Comparison of ENCODE assay signal across 12 mouse cellular contexts in the genomic region with DNA sequence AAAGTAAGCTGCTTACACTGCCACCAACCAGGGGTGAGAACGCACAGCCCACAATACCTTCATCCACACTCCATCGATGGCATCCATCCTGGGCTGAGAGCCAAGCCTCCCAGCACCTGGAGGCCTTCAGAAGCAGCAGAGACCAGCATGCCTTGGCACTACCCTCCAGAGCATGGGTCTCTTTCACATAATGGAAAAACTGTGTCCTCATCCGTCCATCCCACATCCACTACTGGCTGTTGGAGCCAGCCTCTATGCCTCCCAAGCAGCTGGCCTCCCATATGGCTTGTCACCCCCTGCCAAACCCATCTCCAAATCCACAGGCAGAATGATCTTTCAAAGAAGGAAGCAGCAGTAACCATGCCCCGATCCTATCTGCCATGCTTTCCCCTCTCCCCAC.
DNase-seq lines count a peak whose midpoint lies in the region; ATAC-seq and TF ChIP-seq lines count a peak whose summit lies in the region.
"Had no signal": no experiment of that assay in that cellular context is flagged by ENCODE, and none has a peak within 500 bp of the region (broad histone marks: within the 10 kb centered on the region; RNA-seq: fewer than 3 reads in every experiment).

No protein-coding gene starts in this region.

- no peak for TF ChIP-seq CTCF in hindbrain, postnatal 0 days (IDR thresholded peaks at IDR 0.05; ENCODE audit: low read depth)

- H3K36me3 ChIP-seq in hindbrain, postnatal 0 days (ENCODE audit: insufficient read depth, low read length): no peaks in the 10 kb centered on the region
- H3K36me3 ChIP-seq in hindbrain, embryonic 10.5 days: no peaks in the 10 kb centered on the region
- no peaks in the 10 kb centered on the region for H3K36me3 ChIP-seq in embryonic facial prominence, embryonic 10.5 days (replicated peaks)
- H3K36me3 ChIP-seq: liver, embryonic 13.5 days had no signal

- H3K4me1 ChIP-seq in hindbrain, postnatal 0 days (ENCODE audit: insufficient read depth, low read length): peaks cover 22% of the 10 kb centered on the region; the same call in 1 of the 2 replicates
- 0 out of 2 replicates have a peak, but pooled peaks cover 3% of the 10 kb centered on the region for H3K4me1 ChIP-seq in hindbrain, embryonic 10.5 days (replicated peaks)
- no peaks in the 10 kb centered on the region for H3K4me1 ChIP-seq in embryonic facial prominence, embryonic 10.5 days

- H3K27ac ChIP-seq in hindbrain, postnatal 0 days: no peak overlapping the region
- H3K27ac ChIP-seq in hindbrain, embryonic 10.5 days: no peak overlapping the region
- no peak overlapping the region for H3K27ac ChIP-seq in embryonic facial prominence, embryonic 10.5 days (replicated peaks)
- H3K27ac ChIP-seq: liver, embryonic 13.5 days had no signal

- DNase-seq in hindbrain, postnatal 0 days (ENCODE audit: low spot score): peak; percentile 60
- DNase-seq in hindbrain, embryonic 10.5 days (ENCODE audit: low spot score): no peak
- peak; percentile 80 for DNase-seq in cerebellum, adult 11-12 months
- DNase-seq in cerebellum, adult 9-11 months: peak; percentile 80
- DNase-seq in layer of hippocampus, adult 9-10 months (ENCODE audit: low spot score): peak; percentile 30
- DNase-seq in embryonic facial prominence, embryonic 10.5 days (ENCODE audit: low spot score): no peak
- DNase-seq in heart, adult 8-10 months (ENCODE audit: low spot score): no peak
- DNase-seq: heart, postnatal 14 days; kidney, adult 9 months; liver, embryonic 13.5 days had no signal

- no peak overlapping the region for H3K4me2 ChIP-seq in hindbrain, postnatal 0 days (ENCODE audit: low read depth, low read length)
- H3K4me2 ChIP-seq: liver, embryonic 13.5 days; midbrain, embryonic 11.5 days had no signal

- ATAC-seq in hindbrain, postnatal 0 days: peak; percentile 67
- ATAC-seq: Patski had no signal

- no peak overlapping the region for H3K9ac ChIP-seq in hindbrain, postnatal 0 days (replicated peaks; ENCODE audit: low read length)
- H3K9ac ChIP-seq: liver, embryonic 13.5 days had no signal

- whole genome bisulfite sequencing in hindbrain, postnatal 0 days: 54% methylated on average over 4 of the region's 4 CpGs
- WGBS in hindbrain, embryonic 10.5 days: 81% methylated on average over 4 of the region's 4 CpGs
- 85% methylated on average over 4 of the region's 4 CpGs for WGBS in embryonic facial prominence, embryonic 10.5 days

- H3K27me3 ChIP-seq in hindbrain, postnatal 0 days (ENCODE audit: insufficient read depth, low read length): no peaks in the 10 kb centered on the region
- H3K27me3 ChIP-seq in hindbrain, embryonic 10.5 days (ENCODE audit: insufficient read depth, poor library complexity, severe bottlenecking): no peaks in the 10 kb centered on the region
- H3K27me3 ChIP-seq in embryonic facial prominence, embryonic 10.5 days (replicated peaks; ENCODE audit: low read depth, poor library complexity, severe bottlenecking): no peaks in the 10 kb centered on the region
- H3K27me3 ChIP-seq: liver, embryonic 13.5 days; Patski had no signal

- no peak overlapping the region for H3K4me3 ChIP-seq in hindbrain, postnatal 0 days (ENCODE audit: low read length)
- H3K4me3 ChIP-seq in hindbrain, embryonic 10.5 days: no peak overlapping the region
- no peak overlapping the region for H3K4me3 ChIP-seq in embryonic facial prominence, embryonic 10.5 days
- H3K4me3 ChIP-seq: liver, embryonic 13.5 days had no signal

- H3K9me3 ChIP-seq in hindbrain, postnatal 0 days (ENCODE audit: low read length): no peaks in the 10 kb centered on the region
- no peaks in the 10 kb centered on the region for H3K9me3 ChIP-seq in hindbrain, embryonic 10.5 days
- no peaks in the 10 kb centered on the region for H3K9me3 ChIP-seq in embryonic facial prominence, embryonic 10.5 days
- H3K9me3 ChIP-seq: liver, embryonic 13.5 days had no signal

Comparison
In these comparisons a context has a peak if more than half of its experiments do, and no peak if none do; other contexts are left out.
1. DNase-seq: peak in hindbrain, postnatal 0 days (single experiment), cerebellum, adult 11-12 months (single experiment), cerebellum, adult 9-11 months (single experiment) and layer of hippocampus, adult 9-10 months (single experiment); none in hindbrain, embryonic 10.5 days (single experiment), embryonic facial prominence, embryonic 10.5 days (single experiment) and heart, adult 8-10 months (single experiment).